In the genomic region with DNA sequence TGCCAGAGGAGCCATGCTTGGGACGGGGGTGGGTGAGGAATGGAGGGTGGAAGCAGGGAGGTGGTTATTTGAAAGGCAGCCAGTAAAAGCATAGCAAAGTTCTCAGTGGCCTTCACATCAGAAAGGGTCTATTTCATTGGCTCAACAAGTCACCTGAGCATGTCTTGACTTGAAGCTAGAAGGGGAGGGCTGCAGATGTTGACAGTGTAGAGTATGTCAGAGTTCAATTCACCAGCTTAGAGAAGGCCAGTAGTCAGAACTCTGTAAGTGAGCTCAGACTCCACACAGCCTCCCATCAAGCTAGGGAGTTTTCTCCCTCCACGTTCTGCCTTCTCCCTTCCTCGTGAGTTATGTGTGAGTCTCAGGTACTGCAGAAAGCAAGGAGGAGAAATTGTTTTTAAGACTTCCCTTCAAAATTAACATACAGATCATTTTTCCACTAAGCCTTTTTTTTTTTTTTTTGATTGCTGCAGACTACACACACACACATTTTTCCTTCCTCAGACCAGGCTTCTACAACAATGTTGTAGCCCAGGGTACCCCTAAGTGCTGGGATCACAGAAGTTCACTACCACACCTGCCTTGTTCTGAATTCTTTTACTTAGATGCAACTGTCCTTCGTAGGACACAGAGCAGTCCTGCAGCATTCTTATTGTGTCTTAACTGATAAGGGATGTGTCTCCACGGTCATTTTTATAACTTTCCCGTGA, we compare ENCODE assay signal across 8 mouse cellular contexts. TPM values are rescaled to one million over a fixed set of nuclear protein-coding genes. Genes with fewer than 3 reads are reported as not detected.
A peak's percentile ranks its signal among the peaks of the same experiment; 100 is the strongest.
DNase-seq lines count a peak whose midpoint lies in the region; ATAC-seq lines count a peak whose summit lies in the region.

No protein-coding gene starts in this region.

- peak overlapping the region; percentile 58 for H3K27ac ChIP-seq in liver, embryonic 13.5 days
- no peak overlapping the region for H3K27ac ChIP-seq in midbrain, embryonic 16.5 days (ENCODE audit: low read length)

- peaks cover 33% of the 10 kb centered on the region for H3K36me3 ChIP-seq in liver, embryonic 13.5 days
- H3K36me3 ChIP-seq in midbrain, embryonic 16.5 days (ENCODE audit: control insufficient read depth, insufficient read depth, low read length), result peaks cover 20% of the 10 kb centered on the region

- H3K9me3 ChIP-seq in liver, embryonic 13.5 days (replicated peaks), result no peaks in the 10 kb centered on the region
- no peaks in the 10 kb centered on the region for H3K9me3 ChIP-seq in midbrain, embryonic 16.5 days (replicated peaks; ENCODE audit: control insufficient read depth, low read length, poor library complexity, severe bottlenecking)

- H3K27me3 ChIP-seq in liver, embryonic 13.5 days, result no peaks in the 10 kb centered on the region
- no peaks in the 10 kb centered on the region for H3K27me3 ChIP-seq in midbrain, embryonic 16.5 days (ENCODE audit: control insufficient read depth, insufficient read depth, low read depth, low read length)

- peak overlapping the region; percentile 4; the same call in 1 of the 2 replicates for H3K9ac ChIP-seq in liver, embryonic 13.5 days
- no peak overlapping the region for H3K9ac ChIP-seq in midbrain, embryonic 16.5 days (ENCODE audit: low read depth, low read length)

- H3K4me1 ChIP-seq in liver, embryonic 13.5 days (replicated peaks), result peaks cover 12% of the 10 kb centered on the region
- H3K4me1 ChIP-seq in midbrain, embryonic 16.5 days (ENCODE audit: control insufficient read depth, insufficient read depth, low read length), result no peaks in the 10 kb centered on the region

- H3K4me2 ChIP-seq in liver, embryonic 13.5 days, result peak overlapping the region; percentile 44
- no peak overlapping the region for H3K4me2 ChIP-seq in midbrain, embryonic 16.5 days (ENCODE audit: low read length)

- peak; percentile 53 for DNase-seq in 3T3-L1 (ENCODE audit: low read depth, low spot score)
- DNase-seq in 416B (ENCODE audit: low read depth), result peak; percentile 70
- peak; percentile 52 for DNase-seq in gonadal fat pad, adult 2 months (ENCODE audit: low read depth)
- no peak for DNase-seq in liver, embryonic 13.5 days
- DNase-seq in thymus, postnatal 14 days, result peak; percentile 55
- no peak for DNase-seq in cerebellum, postnatal 25 days
- DNase-seq in embryo, embryonic 9.5 days (ENCODE audit: extremely low spot score), result no peak

- peak; percentile 59 for ATAC-seq in liver, embryonic 13.5 days (ENCODE audit: low read depth)
- no peak for ATAC-seq in midbrain, embryonic 16.5 days

- 0 out of 2 replicates have a peak overlapping the region, but pooled peaks have one; percentile 28 for H3K4me3 ChIP-seq in liver, embryonic 13.5 days (replicated peaks)
- H3K4me3 ChIP-seq in midbrain, embryonic 16.5 days (ENCODE audit: low read depth, low read length), result no peak overlapping the region

- WGBS in liver, embryonic 13.5 days (ENCODE audit: insufficient replicate concordance), result 23% methylated on average over 6 of the region's 6 CpGs
- 84% methylated on average over 6 of the region's 6 CpGs for WGBS in midbrain, embryonic 16.5 days

RNA-seq across cellular contexts. Expression of gene Hcls1, which starts 0.5 kb away (rescaled TPM):
- polyA plus RNA-seq in gonadal fat pad, adult 2 months (2012; rRNA removed), result 11.1 and 11.4 TPM in 2 replicates
- 12.3 and 12.6 TPM in 2 replicates for polyA plus RNA-seq in liver, embryonic 13.5 days (2015; fragmentation: Nextera tagmentation; extraction: Ambion mirVana)
- polyA plus RNA-seq in midbrain, embryonic 16.5 days (2015; fragmentation: Nextera tagmentation; extraction: Ambion mirVana), result 1.8 and 2.5 TPM in 2 replicates

RNA-seq across cellular contexts. Expression of gene Fbxo40, which starts 56.0 kb away (rescaled TPM):
- polyA plus RNA-seq in gonadal fat pad, adult 2 months (2012; rRNA removed), result 0.20 TPM in 1 of 2 replicates, not detected in the other
- not detected in 2 replicates for polyA plus RNA-seq in liver, embryonic 13.5 days (2015; fragmentation: Nextera tagmentation; extraction: Ambion mirVana)
- polyA plus RNA-seq in midbrain, embryonic 16.5 days (2015; fragmentation: Nextera tagmentation; extraction: Ambion mirVana), result 0.04 TPM in 1 of 2 replicates, not detected in the other

RNA-seq across cellular contexts. Expression of gene Golgb1, which starts 59.3 kb away (rescaled TPM):
- 114 and 124 TPM in 2 replicates for polyA plus RNA-seq in gonadal fat pad, adult 2 months (2012; rRNA removed)
- polyA plus RNA-seq in liver, embryonic 13.5 days (2015; fragmentation: Nextera tagmentation; extraction: Ambion mirVana), result 30.7 and 31.0 TPM in 2 replicates
- 75.2 and 81.9 TPM in 2 replicates for polyA plus RNA-seq in midbrain, embryonic 16.5 days (2015; fragmentation: Nextera tagmentation; extraction: Ambion mirVana)

RNA-seq across cellular contexts. Expression of gene Eaf2, which starts 59.5 kb away (rescaled TPM):
- polyA plus RNA-seq in gonadal fat pad, adult 2 months (2012; rRNA removed), result 0.65 and 1.0 TPM in 2 replicates
- polyA plus RNA-seq in liver, embryonic 13.5 days (2015; fragmentation: Nextera tagmentation; extraction: Ambion mirVana), result 0.41 and 0.59 TPM in 2 replicates
- 0.66 and 0.72 TPM in 2 replicates for polyA plus RNA-seq in midbrain, embryonic 16.5 days (2015; fragmentation: Nextera tagmentation; extraction: Ambion mirVana)

Comparison
In these comparisons a context has a peak if more than half of its experiments do, and no peak if none do; other contexts are left out.
1. DNase-seq: peak in 3T3-L1 (single experiment), 416B (single experiment), gonadal fat pad, adult 2 months (single experiment) and thymus, postnatal 14 days (single experiment); none in liver, embryonic 13.5 days (single experiment), cerebellum, postnatal 25 days (0 of 2) and embryo, embryonic 9.5 days (single experiment).